Mouse (Mus musculus) MEL (cell line): ENCODE data around the gene Sec11a.

Source experiments
- CTCF ChIP-seq, 3 experiments: IDR thresholded peaks in 2 of 3; conservative IDR thresholded peaks in 1 of 3; 2 replicates each; pipeline ENCODE4 v1.5.1; 2011 to 2012; ENCODE audit warnings: low read length in 3 of 3, low read depth in 2 of 3, mild to moderate bottlenecking in 2 of 3, improper control_type of control experiment in 1 of 3, inconsistent platforms in 1 of 3, mixed read lengths in 1 of 3, moderate library complexity in 1 of 3; ENCODE audit not compliant: control insufficient read depth in 1 of 3, insufficient read depth in 1 of 3, poor library complexity in 1 of 3, severe bottlenecking in 1 of 3
- ETS1 ChIP-seq: IDR thresholded peaks from 2 replicates; pipeline ENCODE4 v1.6.1; 2012; ENCODE audit warnings: low read depth, mild to moderate bottlenecking, inconsistent platforms, low read length, improper control_type of control experiment, moderate library complexity
- JUND ChIP-seq: IDR thresholded peaks from 2 replicates; pipeline ENCODE4 v1.6.1; 2011; ENCODE audit warnings: low read depth, mild to moderate bottlenecking, improper control_type of control experiment, low read length
- USF2 ChIP-seq, 2 experiments: IDR thresholded peaks; 2 replicates each; pipeline ENCODE4 v1.6.1; 2011 to 2012; ENCODE audit warnings: improper control_type of control experiment in 2 of 2, low read length in 2 of 2, borderline replicate concordance in 1 of 2, inconsistent platforms in 1 of 2, low read depth in 1 of 2, mild to moderate bottlenecking in 1 of 2; ENCODE audit not compliant: insufficient read depth in 1 of 2

DNA sequence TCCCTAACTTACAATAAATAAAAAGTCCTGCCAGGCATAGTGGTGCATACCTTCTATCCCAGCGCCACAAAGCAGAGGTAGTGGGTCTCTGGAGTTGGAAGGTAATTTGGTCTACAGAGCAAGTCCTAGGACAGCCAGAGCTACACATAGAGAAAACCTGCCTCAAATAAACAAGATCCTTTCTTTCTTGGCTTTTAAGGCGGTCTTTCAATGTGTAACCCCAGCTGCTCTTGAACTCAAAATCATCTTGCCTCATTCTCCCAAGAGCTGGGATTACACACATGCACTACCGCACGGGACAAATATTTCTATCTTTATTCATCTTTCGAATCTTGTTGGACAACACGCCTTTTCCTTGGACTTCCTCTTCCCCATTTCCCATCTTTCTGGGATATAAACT is 44.5 kb upstream of the Sec11a start:
- TF ChIP-seq JUND (no peak), ETS1 (no peak), USF2 (IDR thresholded peaks at IDR 0.05; ENCODE audit: borderline replicate concordance in 1 of 2, insufficient read depth in 1 of 2, low read depth in 1 of 2, low read length in 2 of 2) (no peak), CTCF (IDR thresholded peaks at IDR 0.05 in 2 of 3, conservative IDR thresholded peaks at IDR 0.05 in 1 of 3; ENCODE audit: control insufficient read depth in 1 of 3, insufficient read depth in 1 of 3, low read depth in 2 of 3, low read length in 3 of 3, poor library complexity in 1 of 3, severe bottlenecking in 1 of 3) (no peak)
